Mouse (Mus musculus) intestine, embryonic 14.5 days (tissue): ENCODE data around the gene Icam1. TPM values are rescaled to one million over a fixed set of nuclear protein-coding genes. Genes with fewer than 3 reads are reported as not detected.

ENCODE experiments used
- ATAC-seq: fragments of 200-750 bp; cut with Nextera tagmentation; replicated peaks from 2 replicates; pipeline ENCODE4 v1.8.0; 2017; ENCODE audit warnings: low read depth, moderate number of reproducible peaks, moderate TSS enrichment, moderate library complexity; ENCODE audit not compliant: low FRiP score, low TSS enrichment
- DNase-seq: peaks from one replicate; pipeline ENCODE4 v3.0.0-alpha.2; 2018; ENCODE audit warnings: low spot score
- H3K27ac ChIP-seq: fragments of 300-500 bp; sonication (generic); 2 replicates; pipeline ENCODE4 v1.5.1; 2014; ENCODE audit warnings: low read depth, mild to moderate bottlenecking, control low read depth
- H3K27me3 ChIP-seq: fragments of 300-500 bp; sonication (generic); replicated peaks from 2 replicates; pipeline ENCODE4 v1.6.1; 2014; ENCODE audit warnings: low read length, control low read depth; ENCODE audit not compliant: control insufficient read depth, insufficient read depth
- H3K36me3 ChIP-seq: fragments of 300-500 bp; sonication (generic); 2 replicates; pipeline ENCODE4 v1.6.1; 2014; ENCODE audit warnings: low read length, control low read depth; ENCODE audit not compliant: control insufficient read depth, insufficient read depth
- H3K4me1 ChIP-seq: fragments of 300-500 bp; sonication (generic); replicated peaks from 2 replicates; pipeline ENCODE4 v1.6.1; 2014; ENCODE audit warnings: low read length, control low read depth, mixed read lengths; ENCODE audit not compliant: control insufficient read depth, insufficient read depth
- H3K4me2 ChIP-seq: fragments of 300-500 bp; sonication (generic); 2 replicates; pipeline ENCODE4 v1.6.1; 2014; ENCODE audit warnings: low read length
- H3K4me3 ChIP-seq: fragments of 300-500 bp; sonication (generic); 2 replicates; pipeline ENCODE4 v1.5.1; 2014; ENCODE audit warnings: low read depth, low read length, control low read depth, mixed read lengths
- H3K9ac ChIP-seq: fragments of 300-500 bp; sonication (generic); 2 replicates; pipeline ENCODE4 v1.6.1; 2014; ENCODE audit warnings: mild to moderate bottlenecking, low read length
- H3K9me3 ChIP-seq: fragments of 300-500 bp; sonication (generic); 2 replicates; pipeline ENCODE4 v1.6.1; 2016; ENCODE audit warnings: low read length, control low read depth; ENCODE audit not compliant: control insufficient read depth
- WGBS: fragments of 180-500 bp; shearing (Covaris S2); extraction: QIAGEN DNeasy Blood & Tissue Kit; methylation state at CpG from one replicate; pipeline ENCODE4 v1.1.7; 2014; 5-methylcytosine and 5-hydroxymethylcytosine counted together
- polyA plus RNA-seq: library from polyadenylated mRNA; unstranded; fragments of >200 nt; fragmentation: Nextera tagmentation; extraction: Ambion mirVana; gene quantifications from 2 replicates; pipeline ENCODE4 v1.2.1, GENCODE M21; 2014

The Icam1 gene
- polyA plus RNA-seq, 1 experiment from 2014 or later = 11.4 TPM

DNA sequence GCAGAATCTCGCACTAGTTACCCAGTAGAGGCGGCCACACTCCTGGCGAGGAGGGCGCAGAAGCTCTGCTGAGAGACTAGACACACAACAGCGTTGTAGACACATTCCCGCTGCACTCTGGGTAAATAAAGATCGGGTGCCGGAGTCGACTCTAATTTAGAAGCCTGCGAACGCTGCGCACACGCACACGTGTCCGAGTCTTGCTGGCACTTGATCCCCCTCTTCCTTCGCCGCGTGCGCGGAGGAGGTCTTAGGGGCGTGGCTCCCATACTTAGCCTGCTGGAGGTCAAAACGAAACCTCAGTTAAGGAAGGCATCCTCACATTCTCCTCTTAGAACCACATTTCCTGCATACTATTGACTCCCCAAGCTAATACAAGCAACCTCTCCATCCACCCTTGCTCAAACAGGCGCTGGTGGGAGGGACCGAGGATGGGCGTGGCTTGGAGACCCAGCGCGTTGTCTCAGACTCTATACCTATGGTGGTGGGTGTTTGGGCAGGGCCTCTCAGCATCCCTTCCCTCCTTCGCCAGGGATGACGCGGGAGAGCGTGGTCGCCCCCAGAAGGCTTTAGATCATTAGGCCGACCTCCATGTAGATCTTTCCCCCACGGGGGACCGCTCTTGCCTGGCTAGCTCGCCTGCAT, 15.6 kb downstream of the Icam1 start:
- DNase-seq (peak; percentile 80), ATAC-seq (peak; percentile 17)
- under 1% methylated on average over 35 of the region's 36 CpGs for WGBS
- H3K4me1 ChIP-seq = peaks cover 35% of the 10 kb centered on the region
- H3K9ac ChIP-seq = no peak overlapping the region
- H3K27me3 ChIP-seq = peaks cover 64% of the 10 kb centered on the region
- no peak overlapping the region for H3K27ac ChIP-seq
- H3K4me3 ChIP-seq = peak overlapping the region; percentile 43
- H3K4me2 ChIP-seq = peak overlapping the region; percentile 98
- H3K36me3 ChIP-seq = no peaks in the 10 kb centered on the region
- H3K9me3 ChIP-seq = no peaks in the 10 kb centered on the region

DNA sequence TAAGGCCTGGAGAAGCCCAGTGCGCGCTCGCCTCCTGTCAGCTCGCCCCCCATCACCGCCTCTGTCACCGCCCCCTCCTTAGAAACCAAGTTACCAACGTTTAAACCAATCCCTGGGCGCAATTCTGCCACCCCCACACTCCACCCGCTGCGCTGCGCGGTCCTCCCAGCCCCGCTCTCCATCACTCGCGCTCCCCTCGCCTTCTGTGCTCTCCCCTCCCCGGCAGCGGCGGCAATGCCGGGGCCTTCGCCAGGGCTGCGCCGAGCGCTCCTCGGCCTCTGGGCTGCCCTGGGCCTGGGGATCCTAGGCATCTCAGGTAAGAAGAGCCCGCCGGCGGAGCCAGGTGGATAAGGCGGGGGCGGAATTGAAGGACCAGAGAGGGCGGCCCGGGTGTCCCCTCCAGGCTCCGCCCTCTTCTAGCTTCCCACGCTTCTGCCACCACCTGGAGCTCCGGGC, 16.1 kb downstream of the Icam1 start, which contains the start of gene Icam5:
TSS of gene Icam5 (plus strand) at position 178 of the 456 bp plus-strand sequence.
- ATAC-seq (no peak), DNase-seq (no peak)
- 0% methylated on average over 35 of the region's 35 CpGs for WGBS
- Histone ChIP-seq H3K4me2 (peak within 1 kb of the TSS; percentile 98), H3K27ac (no peak within 1 kb of the TSS), H3K4me1 (peaks cover 35% of the 10 kb centered on the region), H3K4me3 (peak within 1 kb of the TSS; percentile 48), H3K36me3 (no peaks in the 10 kb centered on the region), H3K27me3 (peaks cover 70% of the 10 kb centered on the region), H3K9me3 (no peaks in the 10 kb centered on the region), H3K9ac (peak within 1 kb of the TSS; percentile 22; the same call in 1 of the 2 replicates)

DNA sequence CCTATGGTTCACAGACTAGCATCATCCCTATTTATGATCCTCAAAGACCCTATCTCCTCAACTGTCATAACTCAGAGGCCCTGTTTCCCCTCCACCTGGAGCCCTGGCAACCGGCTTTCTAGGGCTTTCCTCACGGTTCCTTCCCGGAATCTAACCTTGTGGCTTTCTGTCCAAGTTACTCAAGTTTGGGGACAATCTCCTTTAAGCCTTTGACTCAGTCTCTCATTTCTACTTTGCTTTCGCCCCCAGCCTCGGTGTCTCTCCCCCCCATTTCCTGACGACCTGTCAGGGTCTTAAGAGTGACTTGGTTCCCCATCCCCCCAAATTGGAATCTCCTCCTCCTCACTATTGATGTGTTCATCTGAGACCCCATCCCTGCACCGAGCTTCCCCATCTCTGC, 16.7 kb downstream of the Icam1 start:
- H3K4me1 ChIP-seq = peaks cover 38% of the 10 kb centered on the region
- peaks cover 75% of the 10 kb centered on the region for H3K27me3 ChIP-seq

GRCm38 (mm10) chr9:21033136-21033535, 17.4 kb downstream of the Icam1 start:
- Histone ChIP-seq H3K4me1 (peaks cover 43% of the 10 kb centered on the region), H3K9me3 (no peaks in the 10 kb centered on the region), H3K9ac (0 out of 2 replicates have a peak overlapping the region, but pooled peaks have one; percentile 16), H3K27me3 (peaks cover 82% of the 10 kb centered on the region), H3K36me3 (no peaks in the 10 kb centered on the region), H3K4me3 (peak overlapping the region; percentile 48), H3K27ac (no peak overlapping the region), H3K4me2 (peak overlapping the region; percentile 91)
- DNase-seq = peak; percentile 93
- ATAC-seq = peak; percentile 62
- under 1% methylated on average over 34 of the region's 34 CpGs for WGBS

More for the DNA sequence above, 16.7 kb downstream of the Icam1 start:
- no peak overlapping the region for H3K9ac ChIP-seq
- H3K36me3 ChIP-seq = no peaks in the 10 kb centered on the region
- H3K27ac ChIP-seq = no peak overlapping the region
- H3K4me3 ChIP-seq = peak overlapping the region; percentile 48
- peak overlapping the region; percentile 98 for H3K4me2 ChIP-seq
- H3K9me3 ChIP-seq = no peaks in the 10 kb centered on the region
- ATAC-seq = no peak
- 3% methylated on average over 7 of the region's 7 CpGs for WGBS
- DNase-seq = no peak

DNA sequence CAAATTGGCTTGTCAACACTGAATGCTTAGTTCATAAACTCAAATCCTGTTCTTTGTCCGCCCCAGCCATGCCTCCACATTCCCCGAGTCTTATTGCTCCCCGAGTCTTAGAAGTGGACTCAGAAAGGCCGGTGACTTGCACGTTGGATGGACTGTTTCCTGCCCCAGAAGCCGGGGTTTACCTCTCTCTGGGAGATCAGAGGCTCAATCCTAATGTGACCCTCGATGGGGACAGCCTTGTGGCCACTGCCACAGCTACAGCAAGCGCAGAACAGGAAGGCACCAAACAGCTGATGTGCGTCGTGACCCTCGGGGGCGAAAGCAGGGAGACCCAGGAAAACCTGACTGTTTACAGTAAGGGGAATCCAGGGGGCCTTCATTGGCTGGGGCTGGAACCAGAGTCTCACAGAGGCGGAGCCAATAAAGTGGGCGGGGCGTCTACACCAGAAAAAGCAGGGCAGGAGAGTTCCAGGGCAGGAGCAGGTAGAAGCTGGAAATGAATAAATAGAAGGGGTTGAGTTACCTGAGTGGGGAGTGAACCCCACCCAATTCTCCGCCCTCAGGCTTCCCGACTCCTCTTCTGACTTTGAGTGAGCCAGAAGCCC, 18.8 kb downstream of the Icam1 start:
- ATAC-seq = no peak
- H3K36me3 ChIP-seq = no peaks in the 10 kb centered on the region
- DNase-seq = peak; percentile 56
- peaks cover 36% of the 10 kb centered on the region for H3K4me1 ChIP-seq
- H3K9me3 ChIP-seq = no peaks in the 10 kb centered on the region
- H3K27me3 ChIP-seq = peaks cover 90% of the 10 kb centered on the region
- no peak overlapping the region for H3K27ac ChIP-seq
- no peak overlapping the region for H3K9ac ChIP-seq
- no peak overlapping the region for H3K4me2 ChIP-seq
- WGBS = 4% methylated on average over 17 of the region's 17 CpGs
- no peak overlapping the region for H3K4me3 ChIP-seq

GRCm38 (mm10) chr9:21035586-21035985, 19.8 kb downstream of the Icam1 start:
- Histone ChIP-seq H3K4me3 (no peak overlapping the region), H3K36me3 (no peaks in the 10 kb centered on the region), H3K9me3 (no peaks in the 10 kb centered on the region), H3K27ac (no peak overlapping the region), H3K9ac (no peak overlapping the region), H3K4me2 (no peak overlapping the region), H3K27me3 (peaks cover 82% of the 10 kb centered on the region), H3K4me1 (peaks cover 27% of the 10 kb centered on the region)
- 23% methylated on average over 9 of the region's 9 CpGs for WGBS
- DNase-seq (no peak), ATAC-seq (no peak)

DNA sequence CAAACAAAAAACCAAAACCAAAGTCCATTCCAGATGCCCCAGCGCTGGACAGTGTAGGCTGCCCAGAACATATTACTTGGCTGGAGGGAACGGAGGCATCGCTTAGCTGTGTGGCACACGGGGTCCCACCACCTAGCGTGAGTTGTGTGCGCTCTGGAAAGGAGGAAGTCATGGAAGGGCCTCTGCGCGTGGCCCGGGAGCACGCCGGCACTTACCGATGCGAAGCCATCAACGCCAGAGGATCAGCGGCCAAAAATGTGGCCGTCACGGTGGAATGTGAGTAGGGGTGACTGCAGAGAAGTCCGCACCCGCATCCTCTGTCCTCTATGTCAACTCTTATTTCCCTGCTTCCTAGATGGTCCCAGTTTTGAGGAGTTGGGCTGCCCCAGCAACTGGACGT, 20.4 kb downstream of the Icam1 start:
- DNase-seq (no peak), ATAC-seq (no peak)
- H3K4me1 ChIP-seq = peaks cover 29% of the 10 kb centered on the region
- 11% methylated on average over 20 of the region's 20 CpGs for WGBS
- H3K36me3 ChIP-seq = no peaks in the 10 kb centered on the region
- H3K9ac ChIP-seq = no peak overlapping the region
- no peak overlapping the region for H3K4me2 ChIP-seq
- H3K27me3 ChIP-seq = peaks cover 82% of the 10 kb centered on the region
- no peaks in the 10 kb centered on the region for H3K9me3 ChIP-seq
- H3K27ac ChIP-seq = no peak overlapping the region
- no peak overlapping the region for H3K4me3 ChIP-seq

- Histone ChIP-seq H3K27ac (no peak overlapping the region), H3K4me2 (no peak overlapping the region), H3K9ac (no peak overlapping the region), H3K27me3 (peaks cover 79% of the 10 kb centered on the region), H3K36me3 (no peaks in the 10 kb centered on the region), H3K9me3 (no peaks in the 10 kb centered on the region), H3K4me3 (no peak overlapping the region), H3K4me1 (peaks cover 32% of the 10 kb centered on the region)
- DNase-seq (peak; percentile 53), ATAC-seq (no peak)
- 4% methylated on average over 22 of the region's 22 CpGs for WGBS
Measured at GRCm38 (mm10) chr9:21036666-21037065, 20.9 kb downstream of the Icam1 start.
